Mouse (Mus musculus) left cerebral cortex, postnatal 14 days (tissue): ENCODE measurements around the gene Olfr888. TPM values are rescaled to one million over a fixed set of nuclear protein-coding genes. Genes with fewer than 3 reads are reported as not detected.

Experiments
- DNase-seq, 2 experiments: peaks; one replicate each; pipeline ENCODE4 v3.0.0; 2021 to 2022; ENCODE audit warnings: low spot score in 2 of 2, mixed read lengths in 1 of 2
- intact Hi-C: fragments of 180-260 bp; cut with DNase I; formaldehyde crosslinking; loops from one replicate; pipeline ENCODE4 v1.15.1; 2025
- long read RNA-seq, 2 experiments: library from polyadenylated mRNA; stranded (forward); transcript quantifications; one replicate each; pipeline ENCODE4 v2.0.0; 2021
- total RNA-seq, 2 experiments: library from RNA; stranded (reverse); gene quantifications; 2 replicates each; pipeline ENCODE4 v1.2.3; 2021

Olfr888 gene
- not detected for total RNA-seq
- long read RNA-seq, experiment 1: 0 reads
- long read RNA-seq, experiment 2: 0 reads

- intact Hi-C loops: no loop called here
- no peak for DNase-seq
Measured at GRCm38 (mm10) chr9:38107828-38108227, at the start of gene Olfr888. Gene Olfr888, plus strand, starts transcription at chr9:38108128.

- intact Hi-C loops: no loop called here
- DNase-seq: no peak
Measured at GRCm38 (mm10) chr9:38061022-38061421, 46.9 kb upstream of the Olfr888 start, which contains the start of gene Olfr885. Gene Olfr885, plus strand, starts transcription at chr9:38061322.

GRCm38 (mm10) chr9:38083772-38084171 is 24.2 kb upstream of the Olfr888 start, which contains the start of gene Olfr887:
Gene Olfr887, plus strand, starts transcription at chr9:38084072.
- no peak for DNase-seq
- intact Hi-C loops: no loop called here

GRCm38 (mm10) chr9:38114898-38115297 is 7.0 kb downstream of the Olfr888 start, which contains the start of gene Olfr889:
Gene Olfr889, plus strand, starts transcription at chr9:38115198.
- intact Hi-C loops: no loop called here
- DNase-seq: no peak

- intact Hi-C loops: no loop called here
- DNase-seq: no peak
Measured at GRCm38 (mm10) chr9:38142217-38142616, 34.3 kb downstream of the Olfr888 start, which contains the start of gene Olfr890. Gene Olfr890, plus strand, starts transcription at chr9:38142517.

Other genes with a start within 250 kb of the Olfr888 start
- gene Olfr145, start 211.4 kb upstream of the Olfr888 start, total RNA-seq: not detected
- not detected for gene Olfr878, start 190.3 kb upstream of the Olfr888 start, total RNA-seq
- not detected for gene Olfr881, start 116.3 kb upstream of the Olfr888 start, total RNA-seq
- gene Olfr883, start 82.3 kb upstream of the Olfr888 start, total RNA-seq: not detected
- gene Olfr884, start 61.6 kb upstream of the Olfr888 start, total RNA-seq: not detected
- not detected for gene Olfr885, start 46.8 kb upstream of the Olfr888 start, total RNA-seq
- gene Olfr887, start 24.1 kb upstream of the Olfr888 start, total RNA-seq: not detected
- gene Olfr889, start 7.1 kb downstream of the Olfr888 start, total RNA-seq: not detected
- not detected for gene Olfr890, start 34.4 kb downstream of the Olfr888 start, total RNA-seq
- gene Olfr891, start 72.7 kb downstream of the Olfr888 start, total RNA-seq: not detected
- not detected for gene Olfr893, start 100.2 kb downstream of the Olfr888 start, total RNA-seq
- gene Olfr894, start 109.9 kb downstream of the Olfr888 start, total RNA-seq: not detected
- gene Olfr143, start 144.6 kb downstream of the Olfr888 start, total RNA-seq: not detected
- gene Olfr895, start 159.7 kb downstream of the Olfr888 start, total RNA-seq: not detected
- not detected for gene Olfr896-ps1, start 183.0 kb downstream of the Olfr888 start, total RNA-seq
- under 1 TPM in 1 of 2 experiments, not detected in 1; 0.04 TPM for gene Olfr25, start 220.9 kb downstream of the Olfr888 start, total RNA-seq
- gene Olfr898, start 240.3 kb downstream of the Olfr888 start, total RNA-seq: not detected